Mouse (Mus musculus): ENCODE data around the gene Leo1. TPM values are rescaled to one million over a fixed set of nuclear protein-coding genes. Genes with fewer than 3 reads are reported as not detected.
A peak's percentile ranks its signal among the peaks of the same experiment; 100 is the strongest.

Gene Leo1
- polyA plus RNA-seq, 1 experiment from 2014 or later, result 23.6 TPM

DNA sequence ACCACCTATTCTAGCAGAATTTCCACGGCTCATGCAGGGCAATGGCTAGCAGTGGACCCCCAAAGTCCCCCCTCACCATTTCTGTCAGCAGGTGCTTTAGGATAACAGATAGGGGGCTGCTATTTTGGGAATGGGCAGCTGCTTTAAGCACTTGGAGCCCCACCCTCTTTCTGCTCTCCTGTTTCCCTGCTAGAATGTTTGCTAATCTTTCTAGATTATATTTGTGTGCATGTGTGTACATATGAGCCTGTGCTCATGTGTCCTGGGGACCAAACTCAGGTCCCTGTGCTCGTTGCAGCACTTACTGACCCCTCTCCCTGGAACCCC is 13.1 kb upstream of the Leo1 start:
- ATAC-seq (ENCODE audit: insufficient number of reproducible peaks, insufficient read depth, low FRiP score, low read depth), result peak; percentile 31; the same call in 1 of the 2 replicates
- Histone ChIP-seq H3K27ac (replicated peaks in 1 of 2; ENCODE audit: control insufficient read depth in 1 of 2, insufficient read depth in 1 of 2, low read depth in 2 of 2, low read length in 2 of 2) (peak overlapping the region; percentile 55 to 71), H3K9ac (ENCODE audit: low read length) (no peak overlapping the region), H3K36me3 (ENCODE audit: control insufficient read depth, insufficient read depth, low read length) (no peaks in the 10 kb centered on the region), H3K27me3 (ENCODE audit: control insufficient read depth, insufficient read depth, low read length) (no peaks in the 10 kb centered on the region), H3K4me1 (ENCODE audit: control insufficient read depth in 2 of 2, insufficient read depth in 2 of 2, low read length in 2 of 2) (peaks cover 19 to 38% of the 10 kb centered on the region in 2 experiments), H3K4me3 (ENCODE audit: control insufficient read depth in 1 of 2, insufficient read depth in 1 of 2, low read depth in 1 of 2, low read length in 2 of 2) (no peak overlapping the region), H3K9me3 (ENCODE audit: control insufficient read depth, low read length) (no peaks in the 10 kb centered on the region), H3K4me2 (ENCODE audit: low read length) (peak overlapping the region; percentile 40)
- 18% methylated on average over 2 of the region's 2 CpGs for WGBS

DNA sequence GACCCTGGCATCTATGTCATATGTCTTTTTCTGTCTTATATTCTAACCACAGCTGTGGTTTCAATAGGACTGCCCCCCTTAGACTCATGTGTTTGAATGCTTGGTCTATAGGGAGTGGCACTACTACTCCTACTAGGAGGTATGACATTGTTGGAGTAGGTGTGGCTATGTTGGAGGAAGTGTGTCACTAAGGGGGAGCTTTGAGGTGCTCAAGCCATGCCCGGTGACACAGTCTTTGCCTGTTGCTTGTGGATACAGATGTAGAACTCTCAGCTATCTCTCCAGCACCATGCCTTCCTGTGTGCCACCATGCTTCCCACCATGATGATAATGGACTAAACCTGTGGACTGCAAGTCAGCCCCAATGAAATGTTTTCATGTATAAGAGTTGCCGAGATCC is 12.3 kb upstream of the Leo1 start:
- no peaks in the 10 kb centered on the region for H3K36me3 ChIP-seq (ENCODE audit: control insufficient read depth, insufficient read depth, low read length)
- no peaks in the 10 kb centered on the region for H3K27me3 ChIP-seq (ENCODE audit: control insufficient read depth, insufficient read depth, low read length)
- H3K4me1 ChIP-seq (ENCODE audit: control insufficient read depth in 2 of 2, insufficient read depth in 2 of 2, low read length in 2 of 2), result peaks cover 19 to 38% of the 10 kb centered on the region in 2 experiments
- ATAC-seq (ENCODE audit: insufficient number of reproducible peaks, insufficient read depth, low FRiP score, low read depth), result no peak
- peak overlapping the region in 1 of 2 experiments; percentile 71; a peak in 2 of 4 replicates for H3K27ac ChIP-seq (replicated peaks in 1 of 2; ENCODE audit: control insufficient read depth in 1 of 2, insufficient read depth in 1 of 2, low read depth in 2 of 2, low read length in 2 of 2)
- H3K9me3 ChIP-seq (ENCODE audit: control insufficient read depth, low read length), result no peaks in the 10 kb centered on the region
- H3K4me2 ChIP-seq (ENCODE audit: low read length), result no peak overlapping the region
- H3K9ac ChIP-seq (ENCODE audit: low read length), result no peak overlapping the region
- no peak overlapping the region for H3K4me3 ChIP-seq (ENCODE audit: control insufficient read depth in 1 of 2, insufficient read depth in 1 of 2, low read depth in 1 of 2, low read length in 2 of 2)
- 74% methylated on average over 2 of the region's 2 CpGs for WGBS

DNA sequence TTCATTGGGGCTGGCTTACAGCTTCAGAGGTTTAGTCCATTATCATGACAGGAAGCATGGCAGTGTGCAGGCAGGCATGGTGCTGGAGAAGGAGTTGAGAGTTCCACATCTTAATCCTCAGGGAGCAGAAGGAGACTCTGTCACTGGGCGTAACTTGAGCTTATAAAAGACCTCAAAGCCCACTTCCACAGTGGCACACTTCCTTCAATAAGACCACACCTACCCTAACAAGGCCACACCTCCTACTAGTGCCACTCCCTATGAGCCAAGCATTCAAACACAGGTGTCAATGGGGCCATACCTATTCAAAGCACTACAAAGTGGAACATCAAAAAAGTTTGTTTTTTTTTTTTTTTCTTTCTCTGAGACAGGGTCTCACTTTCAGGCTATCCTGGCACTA is 11.7 kb upstream of the Leo1 start:
- Histone ChIP-seq H3K4me2 (ENCODE audit: low read length) (no peak overlapping the region), H3K9me3 (ENCODE audit: control insufficient read depth, low read length) (no peaks in the 10 kb centered on the region), H3K36me3 (ENCODE audit: control insufficient read depth, insufficient read depth, low read length) (no peaks in the 10 kb centered on the region), H3K27me3 (ENCODE audit: control insufficient read depth, insufficient read depth, low read length) (no peaks in the 10 kb centered on the region), H3K27ac (replicated peaks in 1 of 2; ENCODE audit: control insufficient read depth in 1 of 2, insufficient read depth in 1 of 2, low read depth in 2 of 2, low read length in 2 of 2) (no peak overlapping the region), H3K4me1 (ENCODE audit: control insufficient read depth in 2 of 2, insufficient read depth in 2 of 2, low read length in 2 of 2) (peaks cover 19 to 38% of the 10 kb centered on the region in 2 experiments), H3K4me3 (ENCODE audit: control insufficient read depth in 1 of 2, insufficient read depth in 1 of 2, low read depth in 1 of 2, low read length in 2 of 2) (no peak overlapping the region), H3K9ac (ENCODE audit: low read length) (no peak overlapping the region)
- ATAC-seq (ENCODE audit: insufficient number of reproducible peaks, insufficient read depth, low FRiP score, low read depth), result no peak
- 93% methylated on average over 1 of the region's 1 CpGs for WGBS

DNA sequence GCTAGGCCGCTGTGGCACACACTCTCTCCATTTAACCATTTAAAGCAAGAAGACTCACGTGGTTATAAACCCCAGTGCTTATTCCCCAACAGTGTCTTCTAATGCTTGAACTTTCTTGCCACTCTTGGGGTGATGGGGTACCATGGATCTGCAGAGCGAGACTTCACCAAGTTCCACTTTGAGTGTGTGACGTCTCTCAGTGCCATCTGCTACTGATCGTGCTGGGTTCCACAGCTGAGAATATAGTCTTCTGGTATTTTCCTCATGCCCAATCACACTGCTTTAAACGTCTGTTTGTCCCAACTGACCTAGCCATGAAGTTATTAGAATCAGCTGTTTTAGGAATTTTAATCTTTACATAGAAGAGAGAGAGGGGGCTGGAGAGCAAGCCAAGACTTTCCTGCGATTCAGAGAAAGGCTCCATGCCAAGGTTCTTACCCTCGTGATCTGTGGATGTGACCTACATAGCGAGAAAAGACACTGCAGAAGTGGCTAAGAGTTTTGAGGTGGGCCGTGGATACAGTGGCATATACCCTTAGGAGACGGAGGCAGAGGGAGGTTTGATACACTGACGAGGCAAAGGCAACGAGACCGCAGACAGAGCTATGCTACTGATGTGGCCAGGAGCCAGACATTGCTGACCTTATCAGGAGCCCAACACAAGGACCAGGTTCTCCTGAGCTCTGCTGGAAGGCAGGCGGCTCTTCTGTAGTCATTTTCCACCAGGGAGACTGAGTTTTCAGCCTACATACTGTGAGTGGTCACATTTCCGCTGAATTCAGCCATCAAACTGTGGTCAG is 10.3 kb upstream of the Leo1 start:
- Histone ChIP-seq H3K36me3 (ENCODE audit: control insufficient read depth, insufficient read depth, low read length) (no peaks in the 10 kb centered on the region), H3K4me1 (ENCODE audit: control insufficient read depth in 2 of 2, insufficient read depth in 2 of 2, low read length in 2 of 2) (peaks cover 19 to 39% of the 10 kb centered on the region in 2 experiments), H3K9me3 (ENCODE audit: control insufficient read depth, low read length) (no peaks in the 10 kb centered on the region), H3K4me2 (ENCODE audit: low read length) (peak overlapping the region; percentile 48), H3K27me3 (ENCODE audit: control insufficient read depth, insufficient read depth, low read length) (no peaks in the 10 kb centered on the region), H3K27ac (replicated peaks in 1 of 2; ENCODE audit: control insufficient read depth in 1 of 2, insufficient read depth in 1 of 2, low read depth in 2 of 2, low read length in 2 of 2) (peak overlapping the region; percentile 72 to 81), H3K9ac (ENCODE audit: low read length) (peak overlapping the region; percentile 13; the same call in 1 of the 2 replicates), H3K4me3 (ENCODE audit: control insufficient read depth in 1 of 2, insufficient read depth in 1 of 2, low read depth in 1 of 2, low read length in 2 of 2) (no peak overlapping the region)
- WGBS, result 34% methylated on average over 16 of the region's 16 CpGs
- no peak for ATAC-seq (ENCODE audit: insufficient number of reproducible peaks, insufficient read depth, low FRiP score, low read depth)

DNA sequence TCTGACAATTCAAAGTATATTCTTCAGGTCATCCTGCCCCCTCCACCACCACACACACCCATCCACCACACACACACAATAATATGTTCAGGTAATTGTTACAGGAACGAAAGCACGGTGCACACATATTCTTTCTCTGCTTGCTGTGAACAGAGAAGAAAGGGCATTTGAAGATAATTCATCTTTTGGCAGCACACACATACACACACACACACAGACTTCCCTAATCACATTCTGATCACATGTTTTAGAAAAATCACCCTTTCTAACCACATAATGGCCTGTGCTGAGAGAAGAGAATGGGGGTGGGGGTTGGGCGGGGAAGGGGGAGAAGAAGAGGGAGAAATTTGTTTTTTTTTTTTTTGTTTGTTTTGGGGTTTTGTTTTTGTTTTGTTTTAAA is 8.6 kb upstream of the Leo1 start:
- ATAC-seq (ENCODE audit: insufficient number of reproducible peaks, insufficient read depth, low FRiP score, low read depth), result no peak
- Histone ChIP-seq H3K36me3 (ENCODE audit: control insufficient read depth, insufficient read depth, low read length) (no peaks in the 10 kb centered on the region), H3K27me3 (ENCODE audit: control insufficient read depth, insufficient read depth, low read length) (no peaks in the 10 kb centered on the region), H3K27ac (replicated peaks in 1 of 2; ENCODE audit: control insufficient read depth in 1 of 2, insufficient read depth in 1 of 2, low read depth in 2 of 2, low read length in 2 of 2) (no peak overlapping the region), H3K9me3 (ENCODE audit: control insufficient read depth, low read length) (no peaks in the 10 kb centered on the region), H3K9ac (ENCODE audit: low read length) (no peak overlapping the region), H3K4me3 (ENCODE audit: control insufficient read depth in 1 of 2, insufficient read depth in 1 of 2, low read depth in 1 of 2, low read length in 2 of 2) (no peak overlapping the region), H3K4me2 (ENCODE audit: low read length) (no peak overlapping the region), H3K4me1 (ENCODE audit: control insufficient read depth in 2 of 2, insufficient read depth in 2 of 2, low read length in 2 of 2) (peaks cover 15 to 38% of the 10 kb centered on the region in 2 experiments)
- WGBS, result 86% methylated on average over 3 of the region's 3 CpGs

DNA sequence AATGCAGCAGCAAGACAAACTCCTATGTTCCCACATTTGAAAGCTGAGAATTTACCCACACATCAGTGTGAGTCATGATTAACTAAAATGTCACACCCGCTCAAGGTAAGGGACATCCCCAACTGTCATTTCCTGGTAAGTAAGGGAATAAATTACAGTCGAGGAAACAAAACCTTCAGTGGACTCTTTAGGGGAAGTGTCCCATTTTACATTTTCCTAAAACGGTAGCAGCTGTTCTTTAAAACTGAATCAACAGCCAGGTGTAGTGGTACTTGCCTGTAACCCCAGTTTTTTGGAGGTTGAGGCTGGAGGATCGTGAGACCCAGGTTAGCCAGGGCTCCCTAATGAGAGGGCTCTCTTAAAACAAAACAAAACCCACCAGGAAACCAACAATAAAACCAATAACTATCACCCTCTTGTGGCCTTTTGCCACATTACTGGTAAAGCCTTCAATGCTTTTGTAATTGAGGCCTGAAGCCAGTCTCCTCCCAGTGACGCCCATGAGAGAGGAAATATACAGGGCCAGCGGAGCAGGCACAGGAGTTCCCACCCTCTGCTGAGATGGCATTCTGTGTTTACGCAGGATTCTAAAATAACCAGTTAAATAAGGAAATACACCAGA is 7.0 kb upstream of the Leo1 start:
- Histone ChIP-seq H3K4me2 (ENCODE audit: low read length) (no peak overlapping the region), H3K27ac (replicated peaks in 1 of 2; ENCODE audit: control insufficient read depth in 1 of 2, insufficient read depth in 1 of 2, low read depth in 2 of 2, low read length in 2 of 2) (no peak overlapping the region), H3K9ac (ENCODE audit: low read length) (no peak overlapping the region), H3K36me3 (ENCODE audit: control insufficient read depth, insufficient read depth, low read length) (no peaks in the 10 kb centered on the region), H3K9me3 (ENCODE audit: control insufficient read depth, low read length) (no peaks in the 10 kb centered on the region), H3K4me3 (ENCODE audit: control insufficient read depth in 1 of 2, insufficient read depth in 1 of 2, low read depth in 1 of 2, low read length in 2 of 2) (no peak overlapping the region), H3K4me1 (ENCODE audit: control insufficient read depth in 2 of 2, insufficient read depth in 2 of 2, low read length in 2 of 2) (peaks cover 8 to 24% of the 10 kb centered on the region in 2 experiments), H3K27me3 (ENCODE audit: control insufficient read depth, insufficient read depth, low read length) (no peaks in the 10 kb centered on the region)
- peak; percentile 20; the same call in 1 of the 2 replicates for ATAC-seq (ENCODE audit: insufficient number of reproducible peaks, insufficient read depth, low FRiP score, low read depth)
- 35% methylated on average over 7 of the region's 7 CpGs for WGBS

DNA sequence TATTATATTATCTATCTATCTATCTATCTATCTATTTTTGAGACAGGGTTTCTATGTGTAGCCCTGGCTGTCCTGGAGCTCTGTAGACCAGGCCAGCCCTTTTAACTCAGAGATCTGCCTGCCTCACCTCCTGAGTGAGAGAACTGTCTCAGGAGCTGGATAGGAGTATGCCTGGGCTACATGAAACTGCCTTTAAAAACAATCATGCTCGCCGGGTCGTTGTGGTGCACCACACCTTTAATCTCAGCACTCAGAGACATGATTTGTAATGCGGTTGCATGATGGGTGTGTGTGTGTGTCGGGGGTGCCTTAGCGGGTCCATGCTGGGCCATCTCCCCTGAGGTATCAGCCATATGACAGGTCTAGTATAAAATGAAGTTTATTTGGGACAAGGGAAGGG is 6.5 kb upstream of the Leo1 start:
- Histone ChIP-seq H3K36me3 (ENCODE audit: control insufficient read depth, insufficient read depth, low read length) (no peaks in the 10 kb centered on the region), H3K4me1 (ENCODE audit: control insufficient read depth in 2 of 2, insufficient read depth in 2 of 2, low read length in 2 of 2) (peaks cover 8 to 24% of the 10 kb centered on the region in 2 experiments), H3K27me3 (ENCODE audit: control insufficient read depth, insufficient read depth, low read length) (no peaks in the 10 kb centered on the region), H3K4me3 (ENCODE audit: control insufficient read depth in 1 of 2, insufficient read depth in 1 of 2, low read depth in 1 of 2, low read length in 2 of 2) (no peak overlapping the region), H3K9me3 (ENCODE audit: control insufficient read depth, low read length) (no peaks in the 10 kb centered on the region), H3K9ac (ENCODE audit: low read length) (no peak overlapping the region), H3K27ac (replicated peaks in 1 of 2; ENCODE audit: control insufficient read depth in 1 of 2, insufficient read depth in 1 of 2, low read depth in 2 of 2, low read length in 2 of 2) (no peak overlapping the region), H3K4me2 (ENCODE audit: low read length) (no peak overlapping the region)
- WGBS, result 69% methylated on average over 6 of the region's 6 CpGs
- ATAC-seq (ENCODE audit: insufficient number of reproducible peaks, insufficient read depth, low FRiP score, low read depth), result no peak

Data from heart, embryonic 14.5 days (tissue).